Mouse (Mus musculus) activated CD4-positive, CD25-positive, alpha-beta regulatory T cell, adult 9 weeks (primary cell): ENCODE results near the gene Gcc2. TPM values are rescaled to one million over a fixed set of nuclear protein-coding genes. Genes with fewer than 3 reads are reported as not detected.

Source experiments
- polyA plus RNA-seq: library from polyadenylated mRNA; unstranded; fragments of 100-300 nt; shearing (Covaris generic); gene quantifications from one replicate; pipeline ENCODE4 v1.2.1, GENCODE M21; 2017

The Gcc2 gene
- 72.0 TPM for polyA plus RNA-seq

DNA sequence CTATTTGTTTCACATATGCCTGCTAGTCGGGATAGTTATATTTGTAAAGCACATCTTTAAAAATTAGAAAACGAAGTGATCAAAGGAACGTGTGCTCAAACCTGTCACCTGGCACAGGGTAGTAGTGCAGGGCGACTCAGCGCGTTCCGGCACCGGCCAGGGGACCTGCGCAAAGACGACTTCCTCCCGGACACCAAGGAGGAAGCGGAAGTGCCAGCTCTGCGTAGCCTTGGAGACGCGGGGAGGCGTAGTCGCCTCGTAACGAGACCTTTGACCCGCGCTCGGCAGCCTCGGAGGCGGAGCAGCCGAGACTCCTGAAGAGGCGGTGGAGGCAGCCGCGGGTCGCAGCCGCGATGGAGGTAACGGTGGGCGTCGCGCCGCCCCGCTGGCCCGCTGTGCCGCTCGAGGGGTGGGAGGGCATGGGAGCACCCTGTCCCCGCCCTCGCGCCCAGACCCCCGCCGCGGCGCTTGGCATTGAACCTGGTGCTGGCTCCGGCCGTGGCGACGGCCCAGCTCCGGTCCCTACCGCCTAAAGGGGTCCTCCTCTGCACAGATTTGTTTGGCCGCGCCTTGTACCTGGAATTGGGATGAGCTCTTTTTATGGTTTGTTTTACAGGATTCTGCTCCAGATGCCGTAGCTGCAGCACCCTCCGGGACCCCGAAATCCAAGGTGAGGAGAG, at the start of gene Gcc2:
Gcc2 (plus strand) TSS at position 285 of the 680 bp plus-strand sequence.

DNA sequence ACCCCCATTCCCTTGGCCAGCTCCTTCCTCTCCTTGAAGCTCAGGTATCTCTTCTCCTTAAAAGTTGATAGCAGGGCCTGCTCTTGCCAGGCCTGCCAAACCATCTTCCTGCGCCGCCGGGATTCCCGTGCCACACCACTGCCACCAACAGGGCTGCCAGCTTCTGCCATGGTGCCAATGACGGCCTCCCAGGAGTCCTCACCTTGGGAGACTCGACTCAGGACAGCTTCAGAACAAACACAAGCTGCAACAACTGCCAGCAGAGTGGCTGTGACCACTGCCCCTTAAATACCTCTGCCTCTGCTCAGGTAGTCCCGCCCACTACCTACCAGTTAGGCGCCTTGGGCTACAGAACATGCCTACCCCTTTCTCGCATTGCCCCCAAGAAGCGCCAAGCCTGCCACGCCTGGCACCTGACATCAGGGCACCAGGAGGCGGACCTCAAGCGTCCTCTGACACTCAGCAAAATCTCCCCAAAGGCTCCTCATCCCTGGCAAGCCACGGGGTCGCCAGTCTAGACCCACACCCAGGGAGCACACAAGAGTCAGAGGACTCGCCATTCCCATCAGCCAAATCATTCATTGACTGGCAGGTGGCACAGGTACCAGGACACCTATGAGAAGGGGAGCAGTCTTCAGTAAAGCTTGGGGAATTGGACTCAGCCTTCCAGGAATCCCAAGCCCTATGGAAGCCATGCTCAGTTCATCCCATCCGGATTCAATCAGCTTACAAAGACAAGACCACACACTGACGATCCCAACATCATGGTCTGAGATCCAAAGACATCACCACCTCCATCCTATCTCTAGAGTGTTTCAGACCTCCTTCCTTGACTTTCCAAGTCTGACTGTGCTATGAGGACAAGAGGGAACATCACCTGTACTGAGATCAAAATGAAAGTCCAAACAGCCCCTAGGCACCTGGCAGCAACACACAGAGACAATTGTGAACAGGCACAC, 30.2 kb upstream of the Gcc2 start, which contains the start of gene AW822073:
AW822073 (minus strand) TSS at position 104 of the 959 bp plus-strand sequence.

DNA sequence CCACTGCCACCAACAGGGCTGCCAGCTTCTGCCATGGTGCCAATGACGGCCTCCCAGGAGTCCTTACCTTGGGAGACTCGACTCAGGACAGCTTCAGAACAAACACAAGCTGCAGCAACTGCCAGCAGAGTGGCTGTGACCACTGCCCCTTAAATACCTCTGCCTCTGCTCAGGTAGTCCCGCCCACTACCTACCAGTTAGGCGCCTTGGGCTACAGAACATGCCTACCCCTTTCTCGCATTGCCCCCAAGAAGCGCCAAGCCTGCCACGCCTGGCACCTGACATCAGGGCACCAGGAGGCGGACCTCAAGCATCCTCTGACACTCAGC, 22.7 kb upstream of the Gcc2 start, which contains the start of gene Duxf3:
Duxf3 (minus strand) TSS at position 35 of the 329 bp plus-strand sequence.

DNA sequence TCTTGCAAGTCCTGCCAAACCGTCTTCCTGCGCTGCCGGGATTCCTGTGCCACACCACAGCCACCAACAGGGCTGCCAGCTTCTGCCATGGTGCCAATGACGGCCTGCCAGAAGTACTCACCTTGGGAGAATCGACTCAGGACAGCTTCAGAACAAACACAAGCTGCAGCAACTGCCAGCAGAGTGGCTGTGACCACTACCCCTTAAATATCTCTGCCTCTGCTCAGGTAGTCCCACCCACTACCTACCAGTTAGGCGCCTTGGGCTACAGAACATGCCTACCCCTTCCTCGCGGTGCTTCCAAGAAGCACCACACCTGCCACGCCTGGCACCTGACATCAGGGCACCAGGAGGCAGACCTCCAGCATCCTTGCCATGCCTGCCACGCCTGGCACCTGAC, 18.7 kb upstream of the Gcc2 start, which contains the start of gene Gm4981:
Gm4981 (minus strand) TSS at position 89 of the 400 bp plus-strand sequence.

DNA sequence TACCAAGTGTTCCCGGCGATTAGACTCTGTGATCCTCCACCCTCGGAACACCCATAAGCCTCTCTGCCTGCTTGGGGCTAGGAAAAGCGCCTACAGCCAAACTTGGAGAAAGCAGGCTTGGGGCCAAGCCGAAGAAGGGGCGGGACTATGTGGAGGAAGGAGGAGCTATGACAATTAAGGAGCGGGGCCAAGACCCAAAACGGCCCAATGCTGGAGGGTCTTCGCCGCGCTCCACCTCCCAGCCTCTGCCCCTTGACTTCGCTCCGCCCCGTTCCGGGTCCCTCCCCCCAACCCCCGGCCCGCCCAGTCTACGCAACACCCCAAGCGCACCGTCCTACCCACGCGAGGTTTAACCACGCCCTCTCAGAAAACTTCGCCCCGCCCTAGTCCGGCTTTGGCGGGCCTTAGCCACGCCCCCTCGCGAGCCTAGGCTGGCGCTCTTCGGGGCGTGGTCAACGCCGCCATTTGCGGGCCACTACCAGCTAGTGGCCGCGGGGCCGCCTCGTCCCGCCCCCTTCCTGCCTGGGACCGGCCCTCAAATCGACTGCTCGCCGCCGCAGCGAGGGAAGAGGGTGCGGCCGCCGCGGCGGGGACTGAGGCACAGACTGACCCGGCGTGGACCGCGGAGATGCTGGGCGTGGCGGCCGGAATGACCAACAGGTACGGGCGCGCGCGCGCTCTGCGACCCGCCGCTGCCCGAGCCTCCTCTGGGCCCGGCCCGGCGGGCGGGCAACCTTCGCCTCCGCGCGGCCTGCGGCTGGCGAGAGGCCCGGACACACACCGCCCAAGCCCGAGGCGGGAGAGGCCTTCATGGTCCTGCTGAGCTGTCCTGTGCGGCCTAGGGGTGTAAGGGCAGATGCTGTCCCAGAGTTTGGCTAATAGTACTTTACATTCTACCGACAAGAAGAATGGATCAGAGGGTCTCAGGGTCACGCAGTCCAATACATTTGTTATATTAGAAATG, 68.0 kb downstream of the Gcc2 start, which contains the start of gene Lims1:
Lims1 (plus strand) TSS at position 439 of the 964 bp plus-strand sequence.

Other genes starting within 250 kb of the Gcc2 start
- gene AW822073, start 30.6 kb upstream of the Gcc2 start, polyA plus RNA-seq, result 0.37 TPM
- gene Duxf3, start 22.8 kb upstream of the Gcc2 start, polyA plus RNA-seq, result not detected
- gene Gm4981, start 18.8 kb upstream of the Gcc2 start, polyA plus RNA-seq, result not detected
- 111 TPM for gene Lims1, start 68.0 kb downstream of the Gcc2 start, polyA plus RNA-seq
- 76.8 TPM for gene Ranbp2, start 191.4 kb downstream of the Gcc2 start, polyA plus RNA-seq
- 4.9 TPM for gene Ccdc138, start 242.5 kb downstream of the Gcc2 start, polyA plus RNA-seq